Mouse (Mus musculus) hindbrain, embryonic 11.5 days (tissue): ENCODE measurements around the gene Gm17521. TPM values are rescaled to one million over a fixed set of nuclear protein-coding genes. Genes with fewer than 3 reads are reported as not detected.
"Not testable (repeated sequence)": the region's sequence is repeated elsewhere in the genome, so short reads cannot be mapped to it uniquely, and the experiment has no call there.

ENCODE experiments used
- ATAC-seq: fragments of 200-750 bp; cut with Nextera tagmentation; 2 replicates; pipeline ENCODE4 v1.8.0; 2017; ENCODE audit warnings: mild to moderate bottlenecking, moderate TSS enrichment, moderate library complexity; ENCODE audit not compliant: low FRiP score
- DNase-seq: peaks from one replicate; pipeline ENCODE4 v3.0.0-alpha.2; 2015; ENCODE audit warnings: low spot score
- H3K27ac ChIP-seq: fragments of 300-500 bp; sonication (generic); 2 replicates; pipeline ENCODE4 v1.5.1; 2014; ENCODE audit warnings: mild to moderate bottlenecking, low read depth, low read length
- H3K27me3 ChIP-seq: fragments of 300-500 bp; sonication (generic); 2 replicates; pipeline ENCODE4 v1.6.1; 2014; ENCODE audit warnings: mild to moderate bottlenecking, low read length, moderate library complexity, mixed read lengths; ENCODE audit not compliant: control insufficient read depth, insufficient read depth
- H3K36me3 ChIP-seq: fragments of 300-500 bp; sonication (generic); 2 replicates; pipeline ENCODE4 v1.6.1; 2014; ENCODE audit warnings: mild to moderate bottlenecking, low read length, moderate library complexity, mixed read lengths; ENCODE audit not compliant: control insufficient read depth, insufficient read depth
- H3K4me1 ChIP-seq: fragments of 300-500 bp; sonication (generic); replicated peaks from 2 replicates; pipeline ENCODE4 v1.6.1; 2014; ENCODE audit warnings: low read length, mixed read lengths; ENCODE audit not compliant: control insufficient read depth, insufficient read depth
- H3K4me2 ChIP-seq: fragments of 300-500 bp; sonication (generic); replicated peaks from 2 replicates; pipeline ENCODE4 v1.6.1; 2014; ENCODE audit warnings: mild to moderate bottlenecking, low read depth, low read length
- H3K4me3 ChIP-seq: fragments of 300-500 bp; sonication (generic); 2 replicates; pipeline ENCODE4 v1.5.1; 2014; ENCODE audit warnings: low read depth, low read length
- H3K9ac ChIP-seq: fragments of 300-500 bp; sonication (generic); 2 replicates; pipeline ENCODE4 v1.6.1; 2014; ENCODE audit warnings: low read depth, low read length
- H3K9me3 ChIP-seq: fragments of 300-500 bp; sonication (generic); 2 replicates; pipeline ENCODE4 v1.6.1; 2016; ENCODE audit warnings: low read length; ENCODE audit not compliant: control insufficient read depth
- WGBS: fragments of 180-500 bp; shearing (Covaris S2); extraction: QIAGEN DNeasy Blood & Tissue Kit; methylation state at CpG from one replicate; pipeline ENCODE4 v1.1.7; 2014; 5-methylcytosine and 5-hydroxymethylcytosine counted together
- polyA plus RNA-seq: library from polyadenylated mRNA; unstranded; fragments of >200 nt; fragmentation: Nextera tagmentation; extraction: Ambion mirVana; gene quantifications from 2 replicates; pipeline ENCODE4 v1.2.1, GENCODE M21; 2014

Gene Gm17521
- polyA plus RNA-seq: not detected in 2 replicates

DNA sequence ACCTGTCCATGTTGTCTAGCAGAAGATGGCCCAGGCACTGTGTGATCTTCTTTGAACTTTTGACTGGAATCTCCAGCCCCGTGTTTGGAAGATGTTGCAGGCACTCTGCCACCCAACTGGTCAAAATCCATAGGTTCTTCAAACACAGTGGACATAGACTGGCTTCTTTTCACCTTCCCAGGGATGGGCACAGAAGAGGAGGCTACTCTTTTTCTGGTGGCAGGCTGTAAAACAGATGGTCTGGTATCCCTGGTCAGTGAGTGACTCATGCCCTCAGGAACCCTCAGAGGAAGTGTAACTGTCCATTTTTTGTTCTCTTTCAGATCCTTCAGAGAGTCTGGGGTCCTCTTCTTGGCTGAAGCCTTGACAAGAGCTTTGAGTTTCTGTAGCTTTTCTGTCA, at the start of gene Gm17521:
TSS of gene Gm17521 (minus strand) at position 101 of the 400 bp plus-strand sequence.
- not testable (repeated sequence) for H3K4me1 ChIP-seq, H3K27me3 ChIP-seq, ATAC-seq, DNase-seq, H3K9ac ChIP-seq, H3K9me3 ChIP-seq, H3K27ac ChIP-seq, H3K4me2 ChIP-seq, H3K36me3 ChIP-seq, H3K4me3 ChIP-seq
- 86% methylated on average over 1 of the region's 1 CpGs for WGBS

DNA sequence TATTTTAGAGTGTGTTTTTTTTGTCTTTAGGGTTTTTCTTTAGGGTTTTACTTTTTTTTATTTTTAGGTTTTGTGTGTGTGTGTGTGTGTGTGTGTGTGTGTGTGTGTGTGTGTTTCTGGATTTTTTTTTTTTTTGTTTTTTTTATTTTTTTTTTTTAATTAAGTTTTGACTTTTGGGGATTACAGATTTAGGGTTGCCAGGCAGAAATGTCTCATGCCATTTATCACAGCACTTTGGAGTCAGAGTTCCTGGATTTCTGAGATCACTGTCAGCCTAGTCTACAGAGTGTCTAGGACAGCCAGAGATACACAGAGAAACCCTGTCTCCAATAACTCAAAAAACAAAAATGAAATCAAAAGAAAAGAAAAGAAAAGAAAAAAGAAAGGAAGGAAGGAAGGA, 14.5 kb upstream of the Gm17521 start:
- no peak for DNase-seq
- Histone ChIP-seq H3K4me3 (no peak overlapping the region), H3K27me3 (no peaks in the 10 kb centered on the region), H3K9me3 (no peaks in the 10 kb centered on the region), H3K36me3 (no peaks in the 10 kb centered on the region), H3K27ac (no peak overlapping the region), H3K4me1 (no peaks in the 10 kb centered on the region), H3K4me2 (no peak overlapping the region), H3K9ac (no peak overlapping the region)
- no peak for ATAC-seq

DNA sequence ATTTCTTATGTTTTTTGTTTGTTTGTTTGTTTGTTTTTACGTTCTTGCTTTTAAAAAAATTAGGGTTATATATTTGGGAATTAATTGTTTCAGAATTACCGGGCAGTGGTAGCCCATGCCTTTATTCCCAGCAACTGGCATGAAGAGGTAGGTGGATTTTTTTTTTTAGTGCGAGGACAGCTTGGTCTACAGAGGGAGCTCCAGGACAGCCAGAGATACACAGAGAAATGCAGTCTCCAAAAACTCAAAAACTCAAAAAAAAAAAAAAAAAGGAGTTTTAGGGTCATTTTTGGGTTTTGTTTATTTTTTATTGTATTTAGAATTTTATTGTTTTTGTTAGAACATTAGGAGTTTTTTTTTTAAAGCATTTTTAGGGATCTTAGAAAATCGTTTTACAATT, 14.0 kb upstream of the Gm17521 start:
- Histone ChIP-seq H3K27me3 (no peaks in the 10 kb centered on the region), H3K9ac (no peak overlapping the region), H3K4me2 (no peak overlapping the region), H3K4me3 (no peak overlapping the region), H3K4me1 (no peaks in the 10 kb centered on the region), H3K27ac (no peak overlapping the region), H3K9me3 (no peaks in the 10 kb centered on the region), H3K36me3 (no peaks in the 10 kb centered on the region)
- 69% methylated on average over 4 of the region's 4 CpGs for WGBS
- ATAC-seq: no peak
- no peak for DNase-seq

Other genes with a start within 250 kb of the Gm17521 start
- gene Cldn34c1, start 73.8 kb upstream of the Gm17521 start, polyA plus RNA-seq: 25.7 and 33.8 TPM in 2 replicates
- not detected in 2 replicates for gene Srsx, start 192.8 kb upstream of the Gm17521 start, polyA plus RNA-seq
- gene Gm17577, start 217.2 kb upstream of the Gm17521 start, polyA plus RNA-seq: not detected in 2 replicates